Mouse (Mus musculus) small intestine, adult 2 months (tissue): ENCODE data around the gene 1700016K19Rik. TPM values are rescaled to one million over a fixed set of nuclear protein-coding genes. Genes with fewer than 3 reads are reported as not detected.

Experiments
- H3K27ac ChIP-seq: fragments of 200-500 bp; 2 replicates; pipeline ENCODE4 v1.5.1; 2012; ENCODE audit warnings: low read depth, low read length, control low read depth, inconsistent platforms; ENCODE audit not compliant: insufficient read depth
- H3K27me3 ChIP-seq: fragments of 200-500 bp; 2 replicates; pipeline ENCODE4 v1.6.1; 2012; ENCODE audit warnings: mild to moderate bottlenecking, moderate library complexity, low read length, inconsistent platforms; ENCODE audit not compliant: control insufficient read depth, insufficient read depth
- H3K36me3 ChIP-seq: fragments of 200-500 bp; 2 replicates; pipeline ENCODE4 v1.6.1; 2012; ENCODE audit warnings: mild to moderate bottlenecking, low read length, control low read depth, inconsistent platforms; ENCODE audit not compliant: control insufficient read depth, insufficient read depth
- H3K4me1 ChIP-seq: fragments of 200-500 bp; 2 replicates; pipeline ENCODE4 v1.6.1; 2012; ENCODE audit warnings: low read length, inconsistent platforms, mixed read lengths; ENCODE audit not compliant: control insufficient read depth, insufficient read depth, insufficient read length
- H3K4me3 ChIP-seq: fragments of 200-500 bp; 2 replicates; pipeline ENCODE4 v1.5.1; 2012; ENCODE audit warnings: low read depth, mild to moderate bottlenecking, control low read depth, inconsistent platforms, low read length, moderate library complexity
- CTCF ChIP-seq: fragments of 200-500 bp; IDR thresholded peaks from 2 replicates; pipeline ENCODE4 v1.5.1; 2012; ENCODE audit warnings: low read depth, mild to moderate bottlenecking, control low read depth, inconsistent platforms, low read length, moderate library complexity, mixed read lengths; ENCODE audit not compliant: insufficient replicate concordance, insufficient read length; ENCODE audit errors: extremely low read depth
- POLR2A ChIP-seq: fragments of 200-500 bp; IDR thresholded peaks from 2 replicates; pipeline ENCODE4 v1.6.1; 2012; ENCODE audit warnings: low read depth, mild to moderate bottlenecking, control low read depth, inconsistent platforms, low read length, moderate library complexity
- WGBS: fragments of 180-500 bp; shearing (Covaris S2); methylation state at CpG from one replicate; pipeline ENCODE4 v1.1.7; 2018; 5-methylcytosine and 5-hydroxymethylcytosine counted together
- polyA plus RNA-seq: library from polyadenylated mRNA; depleted of rRNA; stranded (reverse); fragments of >200 nt; gene quantifications from 2 replicates; pipeline ENCODE4 v1.2.3, GENCODE M21; 2012

Gene 1700016K19Rik
- polyA plus RNA-seq, 1 experiment: 0.18 TPM

- Histone ChIP-seq H3K27ac (no peak overlapping the region), H3K36me3 (no peaks in the 10 kb centered on the region), H3K27me3 (no peaks in the 10 kb centered on the region), H3K4me1 (peaks cover 6% of the 10 kb centered on the region; the same call in 1 of the 2 replicates), H3K4me3 (no peak overlapping the region)
- 89% methylated on average over 4 of the region's 4 CpGs for WGBS
- TF ChIP-seq POLR2A (no peak), CTCF (no peak)
These were observed 34.1 kb downstream of the 1700016K19Rik start for GRCm38 (mm10) chr11:76033836-76034235.

GRCm38 (mm10) chr11:76035182-76035581 is 35.5 kb downstream of the 1700016K19Rik start:
- TF ChIP-seq CTCF (no peak), POLR2A (no peak)
- H3K36me3 ChIP-seq: no peaks in the 10 kb centered on the region
- H3K4me3 ChIP-seq: no peak overlapping the region
- 88% methylated on average over 8 of the region's 8 CpGs for WGBS
- no peaks in the 10 kb centered on the region for H3K27me3 ChIP-seq
- peaks cover 6% of the 10 kb centered on the region; the same call in 1 of the 2 replicates for H3K4me1 ChIP-seq
- no peak overlapping the region for H3K27ac ChIP-seq

- Histone ChIP-seq H3K4me3 (no peak overlapping the region), H3K27me3 (no peaks in the 10 kb centered on the region), H3K4me1 (peaks cover 11% of the 10 kb centered on the region; the same call in 1 of the 2 replicates), H3K36me3 (no peaks in the 10 kb centered on the region), H3K27ac (0 out of 2 replicates have a peak overlapping the region, but pooled peaks have one; percentile 2)
- 81% methylated on average over 6 of the region's 6 CpGs for WGBS
- TF ChIP-seq POLR2A: no peak
- TF ChIP-seq CTCF: no peak
These were observed 38.0 kb downstream of the 1700016K19Rik start for GRCm38 (mm10) chr11:76037581-76038294.

- H3K4me3 ChIP-seq: no peak overlapping the region
- no peak for TF ChIP-seq CTCF
- no peak for TF ChIP-seq POLR2A
- no peaks in the 10 kb centered on the region for H3K36me3 ChIP-seq
- peaks cover 5% of the 10 kb centered on the region; the same call in 1 of the 2 replicates for H3K4me1 ChIP-seq
- 93% methylated on average over 3 of the region's 3 CpGs for WGBS
- H3K27me3 ChIP-seq: no peaks in the 10 kb centered on the region
- no peak overlapping the region for H3K27ac ChIP-seq
These were observed 39.8 kb downstream of the 1700016K19Rik start for GRCm38 (mm10) chr11:76039271-76040053.

GRCm38 (mm10) chr11:76040106-76040505 is 40.4 kb downstream of the 1700016K19Rik start:
- Histone ChIP-seq H3K27me3 (no peaks in the 10 kb centered on the region), H3K4me3 (no peak overlapping the region), H3K36me3 (peaks cover under 1% of the 10 kb centered on the region; the same call in 1 of the 2 replicates), H3K27ac (no peak overlapping the region), H3K4me1 (peaks cover 5% of the 10 kb centered on the region; the same call in 1 of the 2 replicates)
- no peak for TF ChIP-seq POLR2A
- TF ChIP-seq CTCF: no peak
- WGBS: 83% methylated on average over 8 of the region's 8 CpGs

- no peak overlapping the region for H3K27ac ChIP-seq
- H3K4me1 ChIP-seq: peaks cover 5% of the 10 kb centered on the region
- 64% methylated on average over 4 of the region's 4 CpGs for WGBS
- TF ChIP-seq POLR2A: no peak
- TF ChIP-seq CTCF: no peak
- H3K36me3 ChIP-seq: peaks cover 8% of the 10 kb centered on the region; the same call in 1 of the 2 replicates
- H3K27me3 ChIP-seq: no peaks in the 10 kb centered on the region
- H3K4me3 ChIP-seq: no peak overlapping the region
These were observed 41.2 kb downstream of the 1700016K19Rik start for GRCm38 (mm10) chr11:76040761-76041376.

GRCm38 (mm10) chr11:76042041-76042638 is 42.4 kb downstream of the 1700016K19Rik start:
- Histone ChIP-seq H3K4me1 (peaks cover 5% of the 10 kb centered on the region), H3K4me3 (no peak overlapping the region), H3K27ac (no peak overlapping the region), H3K36me3 (peaks cover 15% of the 10 kb centered on the region; the same call in 1 of the 2 replicates), H3K27me3 (no peaks in the 10 kb centered on the region)
- WGBS: 80% methylated on average over 10 of the region's 10 CpGs
- no peak for TF ChIP-seq CTCF
- TF ChIP-seq POLR2A: no peak
